Mouse (Mus musculus): Measurements from ENCODE around the gene Ube2o.
A peak's percentile ranks its signal among the peaks of the same experiment; 100 is the strongest.

GRCm38 (mm10) chr11:116534154-116534865 is 46.9 kb downstream of the Ube2o start:
- peak; percentile 70 for TF ChIP-seq CTCF (IDR thresholded peaks at IDR 0.05; ENCODE audit: low read depth, low read length)
- TF ChIP-seq EP300 (IDR thresholded peaks at IDR 0.05; ENCODE audit: insufficient read depth, low read depth, low read length) = no peak
- no peak for TF ChIP-seq POLR2A (IDR thresholded peaks at IDR 0.05; ENCODE audit: insufficient read depth, low read length)

Data from ES-Bruce4 (cell line).